Mouse (Mus musculus): ENCODE measurements around the gene Zranb3. TPM values are rescaled to one million over a fixed set of nuclear protein-coding genes. Genes with fewer than 3 reads are reported as not detected.
"Not testable (repeated sequence)": the region's sequence is repeated elsewhere in the genome, so short reads cannot be mapped to it uniquely, and the experiment has no call there.

Zranb3 gene
- polyA plus RNA-seq (2016; fragmentation: Nextera tagmentation; extraction: Ambion mirVana): 13.4 and 13.5 TPM in 2 replicates

- ATAC-seq (ENCODE audit: insufficient number of reproducible peaks, insufficient read depth, low FRiP score, low TSS enrichment): peak; percentile 96
- WGBS: under 1% methylated on average over 43 of the region's 43 CpGs
These were observed at the start of gene Zranb3, which contains the start of gene R3hdm1 for GRCm38 (mm10) chr1:128102641-128103461. TSS of gene Zranb3 (minus strand) at chr1:128103047. TSS of gene R3hdm1 (plus strand) at chr1:128103301.

DNA sequence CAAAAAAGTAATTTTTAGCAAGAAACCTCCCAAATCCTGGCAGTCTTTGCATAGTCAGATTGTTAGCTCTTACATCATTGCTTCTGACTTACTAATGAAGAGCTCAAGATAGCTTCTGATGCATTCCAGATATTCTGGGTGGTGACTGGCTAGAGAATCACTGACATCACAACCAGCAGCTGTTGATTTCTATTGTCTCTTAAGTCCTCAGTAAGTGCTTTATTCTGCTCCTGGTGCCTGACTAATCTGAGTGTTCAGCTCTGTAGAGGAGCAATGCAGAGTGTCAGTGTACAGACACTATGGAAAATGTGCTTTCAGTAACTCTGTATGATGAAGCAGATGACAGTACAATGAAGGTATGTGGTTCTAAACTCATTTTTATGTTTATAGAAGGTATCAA, 38.9 kb upstream of the Zranb3 start:
- no peaks in the 10 kb centered on the region for H3K4me1 ChIP-seq
- H3K4me3 ChIP-seq: no peak overlapping the region
- H3K9me3 ChIP-seq: no peaks in the 10 kb centered on the region
- no peak overlapping the region for H3K27ac ChIP-seq
- H3K9ac ChIP-seq: no peak overlapping the region
- H3K36me3 ChIP-seq: no peaks in the 10 kb centered on the region
- no peaks in the 10 kb centered on the region for H3K27me3 ChIP-seq
- H3K4me2 ChIP-seq (replicated peaks): no peak overlapping the region
- ATAC-seq (ENCODE audit: insufficient number of reproducible peaks, insufficient read depth, low FRiP score, low TSS enrichment): no peak

More at GRCm38 (mm10) chr1:128102641-128103461, at the start of gene Zranb3, which contains the start of gene R3hdm1:
- Histone ChIP-seq H3K9me3 (no peaks in the 10 kb centered on the region), H3K4me1 (peaks cover 6% of the 10 kb centered on the region; the same call in 1 of the 2 replicates), H3K9ac (peak within 1 kb of the TSS; percentile 84), H3K27ac (peak within 1 kb of the TSS; percentile 92), H3K4me3 (peak within 1 kb of the TSS; percentile 92), H3K36me3 (no peaks in the 10 kb centered on the region), H3K27me3 (no peaks in the 10 kb centered on the region), H3K4me2 (replicated peaks) (peak within 1 kb of the TSS; percentile 63)

DNA sequence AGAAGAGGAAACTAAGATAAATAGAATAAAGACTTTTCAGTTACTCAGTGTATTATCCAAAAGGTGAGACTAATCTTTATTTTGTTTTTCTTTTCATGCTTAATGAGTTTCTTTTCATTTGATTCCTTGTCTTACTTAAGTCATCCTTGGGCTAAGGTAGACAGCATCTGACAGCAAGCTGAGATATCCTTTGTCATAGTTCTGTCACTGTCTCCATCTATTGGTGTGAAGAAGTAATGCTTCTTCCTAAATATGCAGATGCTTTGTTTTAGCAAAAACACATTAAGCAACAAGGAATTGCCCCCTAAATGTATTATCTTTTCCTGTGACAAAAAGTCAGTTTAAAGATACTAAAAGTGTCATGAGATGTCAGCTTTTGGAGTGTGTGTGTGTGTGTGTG, 38.2 kb upstream of the Zranb3 start:
- Histone ChIP-seq H3K27ac (no peak overlapping the region), H3K9ac (no peak overlapping the region)

DNA sequence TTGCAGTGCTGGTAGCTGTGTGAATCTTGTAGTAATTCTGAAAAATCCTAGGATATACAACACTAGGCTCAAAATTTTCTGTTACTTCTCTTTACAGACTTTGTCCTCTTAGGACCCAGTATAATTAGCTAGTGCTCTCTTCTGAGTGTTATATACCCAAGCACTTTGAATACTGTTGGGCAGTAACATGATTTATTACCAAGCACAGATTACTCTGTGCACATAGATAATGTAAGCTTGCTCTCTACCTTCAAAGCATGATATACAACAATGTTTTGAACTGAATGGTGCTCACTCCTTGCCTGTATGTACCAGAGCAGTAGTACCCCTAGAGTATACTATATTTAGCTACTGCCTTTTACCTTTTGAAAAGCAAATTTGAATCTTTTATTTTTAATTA, 33.4 kb upstream of the Zranb3 start:
- H3K36me3 ChIP-seq; H3K4me3 ChIP-seq; H3K9ac ChIP-seq; H3K27me3 ChIP-seq; H3K27ac ChIP-seq; H3K9me3 ChIP-seq; H3K4me1 ChIP-seq; H3K4me2 ChIP-seq (replicated peaks); ATAC-seq (ENCODE audit: insufficient number of reproducible peaks, insufficient read depth, low FRiP score, low TSS enrichment): not testable (repeated sequence)

More for the DNA sequence above, 38.2 kb upstream of the Zranb3 start:
- no peak overlapping the region for H3K4me2 ChIP-seq (replicated peaks)
- H3K9me3 ChIP-seq: no peaks in the 10 kb centered on the region
- H3K4me3 ChIP-seq: no peak overlapping the region
- no peaks in the 10 kb centered on the region for H3K36me3 ChIP-seq
- H3K27me3 ChIP-seq: no peaks in the 10 kb centered on the region
- ATAC-seq (ENCODE audit: insufficient number of reproducible peaks, insufficient read depth, low FRiP score, low TSS enrichment): no peak
- no peaks in the 10 kb centered on the region for H3K4me1 ChIP-seq

- Histone ChIP-seq H3K4me2 (replicated peaks) (no peak overlapping the region), H3K4me1 (no peaks in the 10 kb centered on the region), H3K9ac (no peak overlapping the region), H3K36me3 (no peaks in the 10 kb centered on the region), H3K27ac (no peak overlapping the region), H3K9me3 (no peaks in the 10 kb centered on the region), H3K4me3 (no peak overlapping the region), H3K27me3 (no peaks in the 10 kb centered on the region)
- 94% methylated on average over 4 of the region's 4 CpGs for WGBS
- no peak for ATAC-seq (ENCODE audit: insufficient number of reproducible peaks, insufficient read depth, low FRiP score, low TSS enrichment)
These were observed 18.2 kb upstream of the Zranb3 start for GRCm38 (mm10) chr1:128120913-128121627.

DNA sequence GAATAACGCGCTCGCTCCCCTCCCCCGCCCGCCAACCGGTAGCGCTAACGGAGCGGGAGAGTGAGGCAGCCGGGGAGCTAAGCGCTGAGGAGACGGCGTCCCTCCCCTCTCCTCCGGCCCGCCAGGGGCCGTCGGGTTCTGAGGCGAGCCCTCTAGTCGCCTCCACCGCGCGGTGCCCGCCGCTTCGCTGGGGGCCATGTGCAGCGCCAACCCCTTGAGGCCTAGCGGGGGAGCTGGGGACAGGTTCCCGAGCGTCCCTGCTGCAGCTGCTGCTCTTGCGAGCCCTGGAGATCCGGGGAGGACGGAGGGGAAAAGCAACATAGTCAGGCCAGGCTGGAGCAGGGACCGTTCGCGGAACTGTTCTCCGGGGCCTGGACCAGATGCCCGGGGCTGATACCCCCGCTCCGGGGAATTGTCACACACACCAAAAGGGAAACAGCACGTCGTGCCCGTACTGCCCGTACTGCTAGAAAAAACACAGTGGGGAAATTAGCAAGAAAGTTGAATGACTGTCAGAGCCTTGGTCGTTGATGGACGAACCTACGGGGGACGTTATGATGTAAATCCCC, 757 bp upstream of the Zranb3 start:
- Histone ChIP-seq H3K27me3 (no peaks in the 10 kb centered on the region), H3K9me3 (no peaks in the 10 kb centered on the region), H3K27ac (peak overlapping the region; percentile 92), H3K4me3 (peak overlapping the region; percentile 92), H3K4me1 (peaks cover 6% of the 10 kb centered on the region; the same call in 1 of the 2 replicates), H3K9ac (peak overlapping the region; percentile 84), H3K36me3 (no peaks in the 10 kb centered on the region), H3K4me2 (replicated peaks) (peak overlapping the region; percentile 63)
- peak; percentile 50 for ATAC-seq (ENCODE audit: insufficient number of reproducible peaks, insufficient read depth, low FRiP score, low TSS enrichment)
- WGBS: under 1% methylated on average over 39 of the region's 47 CpGs

- Histone ChIP-seq H3K9ac (peak overlapping the region; percentile 54), H3K27me3 (no peaks in the 10 kb centered on the region), H3K9me3 (no peaks in the 10 kb centered on the region), H3K4me1 (peaks cover 6% of the 10 kb centered on the region; the same call in 1 of the 2 replicates), H3K27ac (peak overlapping the region; percentile 82), H3K4me3 (peak overlapping the region; percentile 92), H3K4me2 (replicated peaks) (peak overlapping the region; percentile 58), H3K36me3 (no peaks in the 10 kb centered on the region)
- ATAC-seq (ENCODE audit: insufficient number of reproducible peaks, insufficient read depth, low FRiP score, low TSS enrichment): peak; percentile 25
- WGBS: under 1% methylated on average over 15 of the region's 15 CpGs
These were observed 601 bp downstream of the Zranb3 start for GRCm38 (mm10) chr1:128102251-128102640.

- Histone ChIP-seq H3K27me3 (no peaks in the 10 kb centered on the region), H3K4me2 (replicated peaks) (no peak overlapping the region), H3K27ac (no peak overlapping the region), H3K9ac (no peak overlapping the region), H3K36me3 (no peaks in the 10 kb centered on the region), H3K9me3 (no peaks in the 10 kb centered on the region), H3K4me1 (no peaks in the 10 kb centered on the region), H3K4me3 (no peak overlapping the region)
- ATAC-seq (ENCODE audit: insufficient number of reproducible peaks, insufficient read depth, low FRiP score, low TSS enrichment): no peak
- WGBS: 91% methylated on average over 1 of the region's 1 CpGs
These were observed 4.5 kb downstream of the Zranb3 start for GRCm38 (mm10) chr1:128098309-128098708.

- Histone ChIP-seq H3K4me2 (replicated peaks) (no peak overlapping the region), H3K27me3 (no peaks in the 10 kb centered on the region), H3K9me3 (no peaks in the 10 kb centered on the region), H3K4me3 (no peak overlapping the region), H3K36me3 (peaks cover 7% of the 10 kb centered on the region), H3K4me1 (no peaks in the 10 kb centered on the region), H3K27ac (no peak overlapping the region), H3K9ac (no peak overlapping the region)
- ATAC-seq (ENCODE audit: insufficient number of reproducible peaks, insufficient read depth, low FRiP score, low TSS enrichment): no peak
- WGBS: 76% methylated on average over 2 of the region's 2 CpGs
These were observed 8.2 kb downstream of the Zranb3 start for GRCm38 (mm10) chr1:128094686-128095085.

DNA sequence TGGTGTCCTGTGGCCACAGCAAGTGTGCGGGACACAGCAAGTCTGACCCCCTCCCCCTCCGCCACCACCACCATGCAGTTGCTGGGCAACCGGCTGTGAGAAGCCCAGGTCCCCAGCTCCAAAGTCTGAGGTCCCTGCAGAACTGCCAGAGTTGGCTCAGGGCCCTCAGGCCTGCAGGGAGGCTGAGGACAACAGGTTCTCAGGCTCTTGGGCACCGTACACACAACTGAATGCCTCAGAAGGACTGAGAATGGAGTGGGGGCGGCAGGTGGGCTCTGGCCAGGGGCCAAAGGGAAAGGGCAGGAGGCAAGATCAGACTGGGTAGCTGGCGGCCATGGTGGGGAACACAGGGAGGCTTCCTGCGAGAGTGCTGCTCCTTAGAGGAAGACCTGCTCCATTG, 20.0 kb downstream of the Zranb3 start:
- Histone ChIP-seq H3K4me1 (no peaks in the 10 kb centered on the region), H3K27ac (no peak overlapping the region), H3K9me3 (no peaks in the 10 kb centered on the region), H3K4me2 (replicated peaks) (no peak overlapping the region), H3K9ac (no peak overlapping the region), H3K4me3 (no peak overlapping the region), H3K36me3 (0 out of 2 replicates have a peak, but pooled peaks cover 3% of the 10 kb centered on the region), H3K27me3 (no peaks in the 10 kb centered on the region)
- no peak for ATAC-seq (ENCODE audit: insufficient number of reproducible peaks, insufficient read depth, low FRiP score, low TSS enrichment)
- WGBS: 88% methylated on average over 7 of the region's 7 CpGs

GRCm38 (mm10) chr1:128081873-128082272, 21.0 kb downstream of the Zranb3 start:
- no peak for ATAC-seq (ENCODE audit: insufficient number of reproducible peaks, insufficient read depth, low FRiP score, low TSS enrichment)
- Histone ChIP-seq H3K27me3 (no peaks in the 10 kb centered on the region), H3K4me3 (no peak overlapping the region), H3K36me3 (0 out of 2 replicates have a peak, but pooled peaks cover 3% of the 10 kb centered on the region), H3K9me3 (no peaks in the 10 kb centered on the region), H3K27ac (no peak overlapping the region), H3K4me2 (replicated peaks) (no peak overlapping the region), H3K9ac (no peak overlapping the region), H3K4me1 (no peaks in the 10 kb centered on the region)
- 89% methylated on average over 7 of the region's 7 CpGs for WGBS

Measured in embryonic facial prominence, embryonic 12.5 days (tissue).